Mouse (Mus musculus) CH12.LX (cell line): ENCODE measurements around the gene Gm17490.

Source experiments
- CTCF ChIP-seq, 2 experiments: IDR thresholded peaks in 1 of 2; conservative IDR thresholded peaks in 1 of 2; 2 replicates each; pipeline ENCODE4 v1.5.1; 2011 to 2012; ENCODE audit warnings: low read depth in 2 of 2, low read length in 2 of 2, improper control_type of control experiment in 1 of 2, inconsistent platforms in 1 of 2, mild to moderate bottlenecking in 1 of 2, moderate library complexity in 1 of 2
- EP300 ChIP-seq: IDR thresholded peaks from 2 replicates; pipeline ENCODE4 v1.6.1; 2011; ENCODE audit warnings: low read length, improper control_type of control experiment
- KAT2A ChIP-seq: IDR thresholded peaks from 2 replicates; pipeline ENCODE4 v1.6.1; 2012; ENCODE audit warnings: low read length, improper control_type of control experiment, inconsistent platforms; ENCODE audit not compliant: insufficient replicate concordance
- MXI1 ChIP-seq: IDR thresholded peaks from 2 replicates; pipeline ENCODE4 v1.6.1; 2011; ENCODE audit warnings: mild to moderate bottlenecking, low read depth, low read length, improper control_type of control experiment
- TBP ChIP-seq: conservative IDR thresholded peaks from 2 replicates; pipeline ENCODE4 v1.6.1; 2011; ENCODE audit warnings: low read depth, low read length, improper control_type of control experiment

GRCm38 (mm10) chr2:11604911-11605310, 21.2 kb downstream of the Gm17490 start:
- TF ChIP-seq KAT2A: no peak
- TF ChIP-seq MXI1: no peak
- TF ChIP-seq CTCF (conservative IDR thresholded peaks at IDR 0.05 in 1 of 2, IDR thresholded peaks at IDR 0.05 in 1 of 2; ENCODE audit: low read depth in 2 of 2, low read length in 2 of 2): no peak
- TF ChIP-seq TBP: 0 out of 2 replicates have a peak, but pooled peaks have one; percentile 28
- no peak for TF ChIP-seq EP300
